Mouse (Mus musculus) left cerebral cortex, postnatal 25 days (tissue): Measurements from ENCODE around the gene Cryzl2. TPM values are rescaled to one million over a fixed set of nuclear protein-coding genes. Genes with fewer than 3 reads are reported as not detected.

Experiments
- DNase-seq, 2 experiments: peaks; one replicate each; pipeline ENCODE4 v3.0.0; 2022; ENCODE audit warnings: low spot score in 2 of 2, mixed read lengths in 1 of 2
- intact Hi-C: fragments of 180-260 bp; cut with DNase I; formaldehyde crosslinking; loops from one replicate; pipeline ENCODE4 v1.15.1; 2025
- total RNA-seq, 2 experiments: library from RNA; stranded (reverse); gene quantifications; 2 replicates each; pipeline ENCODE4 v1.2.3; 2021

Cryzl2 gene
- total RNA-seq, 2 experiments from 2014 or later = 3.5 to 4.0 TPM

GRCm38 (mm10) chr1:157439101-157439500 is 19.3 kb upstream of the Cryzl2 start:
- intact Hi-C loops = no loop called here
- DNase-seq = no peak

DNA sequence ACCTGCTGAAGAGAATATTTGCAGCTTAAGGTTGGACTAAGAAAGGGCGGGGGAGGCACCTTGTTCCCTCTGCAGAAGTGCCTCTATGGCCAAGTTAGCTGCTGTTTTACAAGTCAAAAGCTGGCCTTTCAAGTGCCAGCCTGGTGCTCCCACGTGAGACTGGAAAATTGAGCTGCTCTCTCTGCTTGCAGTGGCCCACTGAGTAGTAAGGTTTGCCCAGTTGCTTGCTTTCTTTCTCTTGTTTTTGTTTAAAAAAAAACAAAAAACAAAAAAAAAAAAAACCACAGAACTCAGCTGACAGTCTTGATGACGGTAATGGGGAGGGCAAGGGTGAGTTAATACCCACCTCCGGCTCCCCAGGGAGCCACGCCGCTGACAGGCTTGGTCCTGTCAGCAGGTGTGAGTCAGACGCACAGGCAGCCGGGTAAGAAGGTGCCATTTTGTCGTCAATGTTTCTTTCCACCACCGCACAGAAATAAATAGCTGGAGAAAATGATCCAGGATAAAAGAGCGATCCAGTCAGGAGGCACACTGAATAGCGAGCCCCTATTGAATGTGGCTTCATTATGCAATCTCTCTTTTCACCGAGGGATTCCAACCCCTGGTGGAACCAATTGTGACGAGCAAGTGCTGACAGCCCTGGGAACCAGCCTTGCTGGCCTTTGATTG is 18.3 kb upstream of the Cryzl2 start:
- intact Hi-C loops = loop anchor here (5.0 to 10.0 kb wide), 2 partner anchors 42 to 275 kb away; no protein-coding TSS in a partner anchor
- DNase-seq = no peak

- intact Hi-C loops = loop anchor here (2.0 to 10.0 kb wide), 3 partner anchors 16 to 278 kb away; no protein-coding TSS in a partner anchor
- DNase-seq = peak; percentile 64 to 72
Observed at GRCm38 (mm10) chr1:157443026-157443722, 15.2 kb upstream of the Cryzl2 start.

DNA sequence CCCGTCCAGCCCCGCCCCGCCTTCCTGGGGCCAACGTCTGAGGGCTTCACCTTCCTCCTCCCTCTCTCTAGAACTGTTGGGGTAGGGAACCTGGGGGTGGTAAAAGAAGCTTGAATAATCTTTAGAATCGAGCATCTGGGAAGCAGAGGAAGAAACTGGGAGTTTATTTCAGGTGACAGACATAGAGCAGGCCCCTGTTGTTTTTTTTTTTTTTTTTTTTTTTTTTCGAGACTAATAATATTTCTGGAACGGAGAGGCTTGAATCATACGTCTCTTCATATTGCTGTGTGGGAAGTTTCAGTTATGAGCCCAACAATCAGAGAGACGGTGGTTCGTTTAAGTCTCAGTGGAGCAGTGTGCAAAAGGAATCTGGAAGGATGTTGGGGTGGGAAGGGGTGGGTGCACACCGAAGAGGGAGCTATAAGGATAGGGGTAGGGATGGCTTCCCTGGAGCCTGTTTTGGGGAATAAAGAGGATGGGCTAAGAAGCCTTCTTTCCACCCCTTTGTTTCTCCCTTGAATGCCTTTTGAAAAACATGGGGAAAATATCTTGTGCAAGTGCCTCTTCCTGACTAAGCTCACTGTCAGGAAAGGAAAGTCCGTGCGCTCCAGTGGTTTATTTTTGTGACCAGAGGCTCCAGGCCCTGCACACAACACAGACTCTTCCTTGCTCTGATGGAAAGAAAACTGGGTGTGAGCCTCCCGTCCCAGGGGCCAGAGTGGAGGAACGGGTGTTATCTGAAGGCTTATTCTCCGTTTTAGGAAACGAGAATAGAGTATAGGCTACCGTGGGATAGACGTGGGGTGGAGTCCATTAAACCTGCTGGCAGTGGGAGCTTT is 14.4 kb upstream of the Cryzl2 start:
- intact Hi-C loops = loop anchor here (1.0 to 10.0 kb wide), 6 partner anchors 17 to 279 kb away; partner anchors contain the start of gene Rasal2
- peak in 1 of 2 experiments; percentile 79 for DNase-seq

GRCm38 (mm10) chr1:157444632-157445300 is 13.6 kb upstream of the Cryzl2 start:
- intact Hi-C loops = loop anchor here (1.0 to 10.0 kb wide), 6 partner anchors 26 to 280 kb away; partner anchors contain the start of gene Rasal2
- peak in 1 of 2 experiments; percentile 57 for DNase-seq

DNA sequence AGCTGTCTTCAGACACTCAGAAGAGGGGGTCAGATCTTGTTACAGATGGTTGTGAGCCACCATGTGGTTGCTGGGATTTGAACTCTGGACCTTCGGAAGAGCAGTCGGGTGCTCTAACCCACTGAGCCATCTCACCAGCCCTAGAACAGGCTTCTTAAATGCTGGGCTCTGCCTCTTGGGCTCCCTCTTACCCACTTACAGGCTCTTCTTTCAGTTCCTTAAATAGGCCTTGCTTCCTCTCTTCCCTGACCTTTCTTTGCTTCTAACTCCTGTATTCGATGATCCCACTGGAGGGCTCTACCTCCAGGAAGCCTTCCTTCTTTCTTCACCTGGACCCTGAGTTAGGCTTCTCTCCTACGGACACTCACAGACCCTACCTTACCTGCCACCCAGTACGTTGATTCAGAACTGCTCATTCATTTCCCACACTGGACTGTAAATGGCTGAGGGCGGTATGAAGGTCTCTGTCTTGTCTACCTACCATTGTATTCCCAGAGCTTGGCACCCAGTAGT is 12.9 kb upstream of the Cryzl2 start:
- no peak for DNase-seq
- intact Hi-C loops = loop anchor here (2.0 to 10.0 kb wide), 4 partner anchors 25 to 281 kb away; no protein-coding TSS in a partner anchor

DNA sequence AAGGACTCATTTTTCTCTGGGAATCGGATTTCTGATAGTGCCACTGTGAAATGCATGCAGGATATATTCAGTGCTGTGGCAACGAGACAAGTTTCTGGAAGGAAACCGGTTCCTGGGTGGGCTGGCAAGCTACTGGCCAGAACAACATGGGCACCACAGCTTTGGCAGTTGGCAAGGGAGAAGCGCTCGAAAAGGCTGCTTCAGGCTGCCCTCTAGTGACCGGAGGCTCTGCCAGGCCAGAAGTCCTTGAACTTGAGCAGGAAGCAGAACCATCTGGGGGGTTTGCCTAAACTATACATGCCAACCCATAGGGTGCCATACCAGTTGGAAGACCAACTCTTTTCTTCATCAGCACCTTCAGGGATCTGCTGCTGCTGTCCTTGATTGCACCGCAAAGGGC is 12.1 kb upstream of the Cryzl2 start:
- intact Hi-C loops = loop anchor here (5.0 to 10.0 kb wide), 2 partner anchors 149 to 282 kb away; no protein-coding TSS in a partner anchor
- DNase-seq = peak; percentile 72 to 81

GRCm38 (mm10) chr1:157447142-157447541 is 11.2 kb upstream of the Cryzl2 start:
- no peak for DNase-seq
- intact Hi-C loops = loop anchor here (5.0 to 10.0 kb wide), 2 partner anchors 150 to 282 kb away; no protein-coding TSS in a partner anchor

DNA sequence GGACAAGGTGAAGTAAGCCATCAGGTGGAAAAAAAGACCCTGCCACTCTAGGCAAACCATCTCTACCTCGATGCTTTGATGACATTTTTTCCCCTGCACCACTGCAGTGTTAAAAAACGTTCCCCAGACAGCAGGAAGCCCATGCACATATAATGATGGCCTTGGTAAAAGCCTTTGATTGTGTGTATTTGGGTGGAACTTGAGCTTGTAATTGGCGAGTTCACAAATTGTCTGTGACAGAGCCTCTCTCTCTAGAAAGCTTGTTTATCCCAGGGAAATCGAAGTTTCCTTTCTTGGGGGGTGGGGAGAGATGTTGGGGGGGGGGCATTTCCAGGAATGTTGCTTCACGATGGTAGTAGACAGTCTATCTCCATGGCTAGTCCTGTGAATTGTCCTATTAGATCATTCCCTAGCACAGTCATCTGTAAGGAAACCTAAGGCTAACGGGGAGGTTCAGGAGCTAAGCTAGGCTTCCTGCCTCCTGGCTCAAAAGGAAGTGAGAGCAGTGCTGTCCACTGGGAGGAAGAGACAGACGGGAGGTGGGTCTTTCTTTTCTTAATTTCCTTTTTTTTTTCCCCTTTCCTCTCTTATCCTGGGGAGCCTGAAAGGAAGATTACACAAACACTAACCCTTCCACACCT is 10.1 kb upstream of the Cryzl2 start:
- intact Hi-C loops = loop anchor here (5.0 to 10.0 kb wide), 2 partner anchors 151 to 283 kb away; no protein-coding TSS in a partner anchor
- no peak for DNase-seq

- intact Hi-C loops = loop anchor here (5.0 to 10.0 kb wide), 2 partner anchors 151 to 284 kb away; no protein-coding TSS in a partner anchor
- no peak for DNase-seq
Observed at GRCm38 (mm10) chr1:157448805-157449188, 9.6 kb upstream of the Cryzl2 start.

DNA sequence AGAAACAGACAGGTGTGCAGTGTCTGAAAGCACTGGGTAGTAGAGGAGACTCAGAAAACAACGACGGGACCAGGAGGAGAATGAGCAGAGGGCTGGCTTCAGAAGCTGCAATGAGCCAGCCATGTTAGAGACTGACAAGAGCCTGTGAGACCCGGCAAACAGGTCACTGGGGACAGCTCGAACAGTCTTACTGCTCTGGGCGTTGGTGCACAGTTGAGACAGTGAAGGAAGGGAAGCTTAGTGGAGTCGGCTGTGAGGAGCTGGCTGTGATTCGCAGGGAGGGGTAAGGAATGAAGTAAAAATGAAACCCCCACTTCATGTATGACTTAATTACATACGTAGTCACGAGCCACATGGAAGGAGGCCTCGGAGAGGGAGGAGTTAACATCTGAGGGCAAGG is 8.8 kb upstream of the Cryzl2 start:
- intact Hi-C loops = loop anchor here (5.0 to 10.0 kb wide), 2 partner anchors 152 to 285 kb away; no protein-coding TSS in a partner anchor
- no peak for DNase-seq

DNA sequence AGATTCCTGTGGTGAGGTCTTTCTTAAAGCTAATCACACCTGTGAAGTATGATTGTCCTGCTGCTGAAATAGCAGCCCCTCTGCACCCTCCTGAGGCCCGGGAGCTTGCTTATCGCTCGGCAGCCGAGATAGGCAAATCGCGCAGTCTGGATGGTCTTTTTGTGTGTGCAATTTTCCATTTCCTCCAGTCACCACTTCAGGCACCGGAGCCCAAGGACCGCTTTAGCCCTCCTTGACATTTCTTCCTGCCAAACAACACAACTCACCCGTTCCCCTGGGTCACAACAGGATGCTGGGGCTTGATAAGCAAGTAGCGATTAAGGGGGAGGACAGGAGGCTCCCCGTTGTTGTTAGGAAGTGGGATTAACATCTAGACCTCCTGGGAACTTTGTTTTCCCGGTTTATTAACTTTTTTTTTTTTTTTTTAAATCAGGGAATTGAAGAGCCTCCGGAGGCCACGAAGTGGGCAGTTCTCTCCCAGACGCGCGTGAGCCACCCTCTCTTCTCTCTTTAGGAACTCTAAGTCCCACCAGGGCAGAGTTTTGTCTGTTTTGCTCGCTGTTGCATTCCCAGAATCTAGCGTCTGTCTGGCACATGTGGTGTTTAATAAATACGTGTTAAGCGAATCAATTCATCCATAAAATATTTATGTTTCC is 8.3 kb upstream of the Cryzl2 start:
- intact Hi-C loops = loop anchor here (5.0 to 10.0 kb wide), 3 partner anchors 153 to 365 kb away; no protein-coding TSS in a partner anchor
- DNase-seq = no peak

DNA sequence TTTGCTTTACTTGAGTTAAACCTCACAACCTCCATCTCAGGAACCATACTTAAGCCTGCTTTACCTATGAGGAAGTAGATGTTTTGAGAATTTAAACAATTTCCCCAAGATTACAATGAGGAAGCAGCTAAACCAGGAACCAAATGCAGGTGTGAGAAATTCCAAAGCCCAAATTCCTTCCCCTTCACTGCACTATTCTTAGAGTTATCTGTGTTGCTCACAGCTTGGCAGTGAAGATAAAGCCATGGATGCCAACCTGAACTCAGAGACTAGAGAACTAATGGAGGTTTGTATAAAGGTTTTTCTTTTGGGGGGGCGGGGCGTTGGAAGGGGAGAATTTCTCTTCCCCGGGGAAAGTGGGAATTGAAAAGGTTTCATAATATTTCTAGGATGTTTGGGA is 6.1 kb upstream of the Cryzl2 start:
- DNase-seq = no peak
- intact Hi-C loops = loop anchor here (10.0 kb wide), 1 partner anchor 367 kb away; no protein-coding TSS in a partner anchor

GRCm38 (mm10) chr1:157452759-157453549 is 5.4 kb upstream of the Cryzl2 start:
- intact Hi-C loops = loop anchor here (10.0 kb wide), 1 partner anchor 368 kb away; no protein-coding TSS in a partner anchor

GRCm38 (mm10) chr1:157454876-157455275 is 3.5 kb upstream of the Cryzl2 start:
- intact Hi-C loops = loop anchor here (10.0 kb wide), 1 partner anchor 370 kb away; no protein-coding TSS in a partner anchor

More at GRCm38 (mm10) chr1:157452759-157453549, 5.4 kb upstream of the Cryzl2 start:
- DNase-seq = no peak

DNA sequence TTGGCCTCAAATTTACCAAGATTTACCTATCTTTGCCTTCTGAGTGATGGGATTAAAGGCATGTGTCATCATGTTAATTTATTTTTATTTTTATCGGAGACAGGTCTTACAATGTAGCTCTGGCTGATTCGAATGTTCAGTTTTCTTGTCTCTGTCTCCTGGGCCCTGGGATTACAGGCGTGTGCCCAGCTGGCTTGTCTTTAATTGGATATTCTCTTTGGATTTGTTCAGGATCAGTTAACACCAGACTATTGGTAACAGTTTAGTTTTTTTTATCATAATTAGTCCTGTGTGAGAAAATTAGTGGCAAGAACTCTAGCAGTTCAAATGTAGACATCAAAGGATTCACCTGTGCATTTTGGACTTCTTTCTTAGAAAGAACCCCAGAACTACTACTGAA is 588 bp upstream of the Cryzl2 start:
- intact Hi-C loops = loop anchor here (10.0 kb wide), 1 partner anchor 373 kb away; no protein-coding TSS in a partner anchor
- DNase-seq = no peak

More at GRCm38 (mm10) chr1:157454876-157455275, 3.5 kb upstream of the Cryzl2 start:
- DNase-seq = no peak
